Mouse (Mus musculus) embryonic fibroblast, embryonic 13.5 days (primary cell): ENCODE measurements at regions not wholly inside any gene's neighbourhood (a gene's known extent, or its start where the extent isn't known, plus 50 kb on each side); places are given as distances from the start of the nearest gene placed in this dataset.

Source experiments
- H3K27ac ChIP-seq: 2 replicates; pipeline ENCODE4 v1.5.1; 2012; ENCODE audit warnings: low read length, control low read depth, inconsistent platforms; ENCODE audit not compliant: insufficient read depth
- H3K4me1 ChIP-seq: 2 replicates; pipeline ENCODE4 v1.6.1; 2011; ENCODE audit warnings: low read length; ENCODE audit not compliant: control insufficient read depth, insufficient read depth
- H3K4me3 ChIP-seq: 2 replicates; pipeline ENCODE4 v1.5.1; 2011; ENCODE audit warnings: mild to moderate bottlenecking, control low read depth, low read length; ENCODE audit not compliant: insufficient read depth
- CTCF ChIP-seq: IDR thresholded peaks from 2 replicates; pipeline ENCODE4 v1.5.1; 2011; ENCODE audit warnings: mild to moderate bottlenecking, control low read depth, low read length, moderate library complexity, borderline replicate concordance; ENCODE audit not compliant: insufficient read depth
- POLR2A ChIP-seq: IDR thresholded peaks from 2 replicates; pipeline ENCODE4 v1.6.1; 2011; ENCODE audit warnings: low read depth, mild to moderate bottlenecking, control low read depth, low read length, moderate library complexity

- no peak overlapping the region for H3K4me3 ChIP-seq
- H3K4me1 ChIP-seq, result no peaks in the 10 kb centered on the region
- TF ChIP-seq CTCF (no peak), POLR2A (no peak)
- H3K27ac ChIP-seq, result no peak overlapping the region
Measured at GRCm38 (mm10) chr13:79057424-79057823, 857.9 kb upstream of the Nr2f1 start.

DNA sequence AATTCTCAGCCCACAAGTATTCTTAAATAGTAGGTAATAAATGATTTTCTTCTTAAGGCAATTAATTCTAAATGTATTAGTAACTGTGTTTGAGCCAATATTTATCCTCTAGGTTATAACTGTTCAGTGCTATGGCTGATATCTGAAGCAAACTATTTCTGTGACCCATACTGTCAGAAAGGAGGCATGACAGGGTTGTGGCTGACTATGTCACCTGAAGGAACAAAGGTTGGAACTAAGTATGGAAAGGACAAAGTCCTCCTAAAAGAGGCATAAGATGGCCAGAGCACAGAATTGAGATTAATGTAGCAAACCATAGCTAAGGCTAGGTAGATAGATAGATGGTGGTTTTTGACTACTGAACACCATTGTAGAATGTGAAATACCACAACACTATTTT is 854.9 kb upstream of the Nr2f1 start:
- TF ChIP-seq CTCF, result no peak
- TF ChIP-seq POLR2A, result no peak
- Histone ChIP-seq H3K4me3 (no peak overlapping the region), H3K27ac (no peak overlapping the region), H3K4me1 (no peaks in the 10 kb centered on the region; the same call in 1 of the 2 replicates)

GRCm38 (mm10) chr13:79053428-79053827 is 853.9 kb upstream of the Nr2f1 start:
- no peak overlapping the region for H3K4me3 ChIP-seq
- H3K27ac ChIP-seq, result no peak overlapping the region
- no peaks in the 10 kb centered on the region; the same call in 1 of the 2 replicates for H3K4me1 ChIP-seq
- TF ChIP-seq CTCF, result no peak
- TF ChIP-seq POLR2A, result no peak

- Histone ChIP-seq H3K4me1 (no peaks in the 10 kb centered on the region; the same call in 1 of the 2 replicates), H3K27ac (no peak overlapping the region), H3K4me3 (no peak overlapping the region)
- TF ChIP-seq POLR2A (no peak), CTCF (no peak)
Measured at GRCm38 (mm10) chr13:79047240-79047639, 847.7 kb upstream of the Nr2f1 start.

- Histone ChIP-seq H3K27ac (no peak overlapping the region), H3K4me3 (no peak overlapping the region), H3K4me1 (no peaks in the 10 kb centered on the region)
- no peak for TF ChIP-seq POLR2A
- TF ChIP-seq CTCF, result no peak
Measured at GRCm38 (mm10) chr13:79044657-79045056, 845.1 kb upstream of the Nr2f1 start.

DNA sequence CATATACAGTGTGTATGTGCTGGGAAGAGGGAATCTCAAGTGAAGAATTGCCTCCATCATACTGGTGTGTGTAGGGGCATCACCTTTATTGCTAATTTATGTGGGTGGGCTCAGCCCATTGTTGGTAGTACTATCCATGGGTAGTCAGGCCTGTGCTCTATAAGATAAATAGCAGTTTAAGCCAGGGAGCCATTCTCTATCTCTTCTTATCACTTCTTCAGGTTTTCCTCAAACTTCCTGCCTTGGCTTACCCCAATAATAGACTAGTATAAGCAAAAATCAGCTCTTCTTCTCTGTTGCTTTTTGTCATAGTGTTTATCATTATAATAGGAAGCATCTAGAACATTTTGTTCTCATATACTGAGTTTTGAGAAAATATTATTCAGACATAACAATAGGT is 838.3 kb upstream of the Nr2f1 start:
- H3K4me3 ChIP-seq, result no peak overlapping the region
- H3K27ac ChIP-seq, result no peak overlapping the region
- no peaks in the 10 kb centered on the region for H3K4me1 ChIP-seq
- TF ChIP-seq POLR2A (no peak), CTCF (no peak)

DNA sequence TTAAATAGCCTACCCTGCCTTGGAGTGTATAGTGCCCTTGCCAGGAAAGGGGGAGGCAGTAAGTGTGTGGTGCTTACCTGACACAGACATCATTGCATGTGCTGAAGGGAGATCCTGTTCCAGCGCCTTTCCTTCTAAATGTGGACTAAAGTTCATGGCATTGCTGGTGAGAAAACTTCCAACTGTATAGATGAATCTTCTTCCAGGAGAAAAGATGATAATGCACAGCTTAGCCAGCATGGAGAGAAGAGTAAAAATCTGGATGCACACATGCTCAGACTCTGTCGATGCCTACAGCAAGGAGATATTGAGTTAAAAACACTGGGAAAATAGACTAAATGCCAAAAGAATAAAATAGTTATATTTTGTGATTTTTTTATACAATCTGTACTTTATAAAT is 835.7 kb upstream of the Nr2f1 start:
- TF ChIP-seq POLR2A (no peak), CTCF (no peak)
- H3K27ac ChIP-seq, result no peak overlapping the region
- H3K4me1 ChIP-seq, result no peaks in the 10 kb centered on the region
- H3K4me3 ChIP-seq, result no peak overlapping the region

GRCm38 (mm10) chr13:79029974-79030373 is 830.4 kb upstream of the Nr2f1 start:
- H3K4me1 ChIP-seq, result peaks cover 3% of the 10 kb centered on the region; the same call in 1 of the 2 replicates
- TF ChIP-seq POLR2A, result no peak
- TF ChIP-seq CTCF, result no peak
- no peak overlapping the region for H3K4me3 ChIP-seq
- H3K27ac ChIP-seq, result no peak overlapping the region

- no peak overlapping the region for H3K4me3 ChIP-seq
- H3K4me1 ChIP-seq, result peaks cover 3% of the 10 kb centered on the region; the same call in 1 of the 2 replicates
- no peak overlapping the region for H3K27ac ChIP-seq
- no peak for TF ChIP-seq CTCF
- TF ChIP-seq POLR2A, result no peak
Measured at GRCm38 (mm10) chr13:79027877-79028760, 828.6 kb upstream of the Nr2f1 start.

DNA sequence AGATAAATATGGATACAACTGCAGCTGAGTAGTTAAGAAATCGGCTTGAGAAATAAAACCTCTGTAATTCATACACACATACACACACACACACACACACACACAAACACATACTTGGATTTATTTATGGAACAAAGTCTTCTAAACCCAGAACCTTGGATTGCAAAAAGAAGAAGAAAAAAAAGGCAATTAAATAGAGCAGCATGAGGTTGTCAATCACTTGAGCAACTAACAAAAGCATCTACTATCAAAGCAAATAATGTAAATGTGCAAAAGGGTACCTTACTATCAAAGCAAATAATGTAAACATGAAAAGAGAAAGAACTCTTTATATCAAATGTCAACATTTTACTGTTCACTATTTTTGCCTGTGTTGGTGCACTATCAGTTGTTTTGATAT is 826.1 kb upstream of the Nr2f1 start:
- H3K4me3 ChIP-seq, result no peak overlapping the region
- no peak overlapping the region for H3K27ac ChIP-seq
- TF ChIP-seq CTCF (no peak), POLR2A (no peak)
- peaks cover 3% of the 10 kb centered on the region; the same call in 1 of the 2 replicates for H3K4me1 ChIP-seq

DNA sequence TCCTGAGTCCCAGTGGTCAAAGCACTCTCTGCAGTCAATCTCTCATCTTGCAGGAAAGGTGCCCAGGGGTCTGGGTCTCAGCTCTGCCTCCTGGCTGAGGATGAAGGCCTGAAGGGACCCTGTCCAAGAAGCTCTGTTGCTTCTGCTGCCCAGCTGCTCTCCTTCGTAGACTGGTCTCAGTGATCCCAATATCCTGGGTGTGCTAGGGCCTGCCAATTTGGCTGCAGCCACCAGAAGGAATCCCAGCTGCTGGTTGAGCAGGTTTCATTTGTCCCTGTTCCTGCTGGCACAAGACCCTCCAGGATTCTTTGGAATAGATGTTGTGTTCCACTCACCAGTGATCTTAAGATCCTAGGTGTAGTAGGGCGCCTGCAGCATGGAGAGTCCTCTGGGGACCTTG is 818.5 kb upstream of the Nr2f1 start:
- Histone ChIP-seq H3K27ac (no peak overlapping the region), H3K4me3 (no peak overlapping the region), H3K4me1 (no peaks in the 10 kb centered on the region)
- TF ChIP-seq POLR2A (no peak), CTCF (no peak)

DNA sequence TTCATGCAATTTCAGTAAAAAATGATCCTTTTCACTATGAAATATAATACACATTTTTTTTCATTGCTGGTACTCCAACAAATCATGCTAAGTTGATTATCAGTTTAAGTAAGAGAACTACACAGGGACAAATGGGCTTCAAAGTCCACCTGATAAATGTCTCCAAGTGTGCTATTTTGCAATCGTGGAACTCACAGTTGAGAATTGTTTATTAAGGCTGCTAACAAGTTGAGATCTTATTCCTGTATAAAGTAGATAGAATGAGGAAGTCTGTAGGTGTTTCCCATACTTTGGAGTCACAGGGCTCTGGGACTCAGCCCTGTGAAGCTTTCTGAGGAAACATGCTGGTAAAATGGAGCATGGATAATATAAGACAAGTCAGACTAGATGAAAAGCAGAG is 803.8 kb upstream of the Nr2f1 start:
- H3K27ac ChIP-seq, result no peak overlapping the region
- H3K4me1 ChIP-seq, result peaks cover 2% of the 10 kb centered on the region; the same call in 1 of the 2 replicates
- H3K4me3 ChIP-seq, result no peak overlapping the region
- no peak for TF ChIP-seq POLR2A
- TF ChIP-seq CTCF, result no peak
